Comparison of ENCODE assay signal across 17 mouse cellular contexts in genomic region chr17:47333409-47333808, GRCm38 (mm10). TPM values are rescaled to one million over a fixed set of nuclear protein-coding genes. Genes with fewer than 3 reads are reported as not detected.
DNase-seq lines count a peak whose midpoint lies in the region; ATAC-seq lines count a peak whose summit lies in the region.
"Had no signal": no experiment of that assay in that cellular context is flagged by ENCODE, and none has a peak within 500 bp of the region (broad histone marks: within the 10 kb centered on the region; RNA-seq: fewer than 3 reads in every experiment).

No protein-coding gene starts in this region.

- no peaks in the 10 kb centered on the region for H3K9me3 ChIP-seq in midbrain, embryonic 14.5 days (ENCODE audit: control insufficient read depth, low read length)
- H3K9me3 ChIP-seq in midbrain, embryonic 11.5 days (ENCODE audit: control insufficient read depth, low read length), result no peaks in the 10 kb centered on the region
- no peaks in the 10 kb centered on the region for H3K9me3 ChIP-seq in forebrain, embryonic 11.5 days (ENCODE audit: control insufficient read depth, low read length)
- H3K9me3 ChIP-seq in limb, embryonic 10.5 days (replicated peaks), result no peaks in the 10 kb centered on the region
- H3K9me3 ChIP-seq: embryonic facial prominence, embryonic 15.5 days; neural tube, embryonic 12.5 days; stomach, embryonic 15.5 days had no signal

- peaks cover 49% of the 10 kb centered on the region for H3K36me3 ChIP-seq in midbrain, embryonic 14.5 days (ENCODE audit: control insufficient read depth, insufficient read depth, low read length)
- H3K36me3 ChIP-seq in midbrain, embryonic 11.5 days (ENCODE audit: control insufficient read depth, insufficient read depth, low read length), result peaks cover 4% of the 10 kb centered on the region; the same call in 1 of the 2 replicates
- H3K36me3 ChIP-seq in forebrain, embryonic 11.5 days (ENCODE audit: control insufficient read depth, insufficient read depth, low read length), result no peaks in the 10 kb centered on the region; the same call in 1 of the 2 replicates
- H3K36me3 ChIP-seq in limb, embryonic 10.5 days, result peaks cover 57% of the 10 kb centered on the region

- no peak overlapping the region; the same call in 1 of the 2 replicates for H3K27ac ChIP-seq in midbrain, embryonic 14.5 days (replicated peaks; ENCODE audit: low read depth, low read length)
- H3K27ac ChIP-seq in midbrain, embryonic 11.5 days (ENCODE audit: low read depth, low read length), result no peak overlapping the region
- H3K27ac ChIP-seq in forebrain, embryonic 11.5 days (ENCODE audit: low read depth, low read length), result no peak overlapping the region
- H3K27ac ChIP-seq in limb, embryonic 10.5 days, result peak overlapping the region; percentile 25; the same call in 1 of the 2 replicates
- H3K27ac ChIP-seq: embryonic facial prominence, embryonic 15.5 days; liver, embryonic 14.5 days; neural tube, embryonic 12.5 days; stomach, embryonic 15.5 days had no signal

- ATAC-seq in midbrain, embryonic 14.5 days (ENCODE audit: low FRiP score, low TSS enrichment), result no peak
- no peak for ATAC-seq in midbrain, embryonic 11.5 days (ENCODE audit: low FRiP score)
- peak; percentile 86 for ATAC-seq in forebrain, embryonic 11.5 days (replicated peaks; ENCODE audit: low FRiP score)

- H3K27me3 ChIP-seq in midbrain, embryonic 14.5 days (ENCODE audit: control insufficient read depth, insufficient read depth, low read length), result no peaks in the 10 kb centered on the region
- H3K27me3 ChIP-seq in midbrain, embryonic 11.5 days (ENCODE audit: control insufficient read depth, insufficient read depth, low read length), result no peaks in the 10 kb centered on the region
- peaks cover 40% of the 10 kb centered on the region for H3K27me3 ChIP-seq in forebrain, embryonic 11.5 days (ENCODE audit: control insufficient read depth, insufficient read depth, low read length)
- no peaks in the 10 kb centered on the region for H3K27me3 ChIP-seq in limb, embryonic 10.5 days (ENCODE audit: low read depth, poor library complexity, severe bottlenecking)
- H3K27me3 ChIP-seq: embryonic facial prominence, embryonic 15.5 days; neural tube, embryonic 12.5 days; stomach, embryonic 15.5 days had no signal

- no peak overlapping the region for H3K9ac ChIP-seq in midbrain, embryonic 14.5 days (replicated peaks; ENCODE audit: low read length)
- no peak overlapping the region for H3K9ac ChIP-seq in midbrain, embryonic 11.5 days (ENCODE audit: low read length)
- no peak overlapping the region for H3K9ac ChIP-seq in forebrain, embryonic 11.5 days (ENCODE audit: low read length)
- H3K9ac ChIP-seq: embryonic facial prominence, embryonic 15.5 days; liver, embryonic 14.5 days; neural tube, embryonic 12.5 days; stomach, embryonic 15.5 days had no signal

- 0 out of 2 replicates have a peak, but pooled peaks cover 5% of the 10 kb centered on the region for H3K4me1 ChIP-seq in midbrain, embryonic 14.5 days (ENCODE audit: control insufficient read depth, insufficient read depth, low read length)
- H3K4me1 ChIP-seq in midbrain, embryonic 11.5 days (ENCODE audit: control insufficient read depth, insufficient read depth, low read length), result no peaks in the 10 kb centered on the region
- H3K4me1 ChIP-seq in forebrain, embryonic 11.5 days (replicated peaks; ENCODE audit: control insufficient read depth, insufficient read depth, low read length), result peaks cover 12% of the 10 kb centered on the region
- peaks cover 30% of the 10 kb centered on the region for H3K4me1 ChIP-seq in limb, embryonic 10.5 days
- H3K4me1 ChIP-seq: neural tube, embryonic 12.5 days; stomach, embryonic 15.5 days had no signal

- WGBS in midbrain, embryonic 14.5 days, result 16% methylated on average over 2 of the region's 2 CpGs
- 16% methylated on average over 2 of the region's 2 CpGs for WGBS in midbrain, embryonic 11.5 days
- WGBS in forebrain, embryonic 11.5 days, result 3% methylated on average over 2 of the region's 2 CpGs
- 28% methylated on average over 2 of the region's 2 CpGs for WGBS in limb, embryonic 10.5 days

- no peak overlapping the region for H3K4me2 ChIP-seq in midbrain, embryonic 14.5 days (ENCODE audit: low read length)
- H3K4me2 ChIP-seq in midbrain, embryonic 11.5 days, result no peak overlapping the region
- H3K4me2 ChIP-seq in forebrain, embryonic 11.5 days (ENCODE audit: low read depth, low read length, severe bottlenecking), result no peak overlapping the region
- H3K4me2 ChIP-seq: embryonic facial prominence, embryonic 15.5 days; heart, embryonic 11.5 days; neural tube, embryonic 12.5 days; stomach, embryonic 15.5 days had no signal

- peak; percentile 55 for DNase-seq in midbrain, embryonic 14.5 days
- DNase-seq in midbrain, embryonic 11.5 days (ENCODE audit: low spot score, missing footprints), result no peak
- DNase-seq in forebrain, embryonic 11.5 days (ENCODE audit: low spot score), result peak; percentile 81
- peak; percentile 38 for DNase-seq in limb, embryonic 10.5 days (ENCODE audit: low spot score)
- DNase-seq in retina, postnatal 7 days (ENCODE audit: low read depth, low spot score), result peak; percentile 20
- DNase-seq in kidney, adult 9 months, result no peak
- DNase-seq in thymus, postnatal 0 days (ENCODE audit: low spot score), result no peak
- DNase-seq: cerebellum, adult 9-11 months; gastrocnemius, postnatal 25 days; layer of hippocampus, postnatal 36 days; left cerebral cortex, postnatal 4 days; spleen, adult 18-20 months had no signal

- H3K4me3 ChIP-seq in midbrain, embryonic 14.5 days (replicated peaks; ENCODE audit: low read depth, low read length), result no peak overlapping the region
- no peak overlapping the region for H3K4me3 ChIP-seq in midbrain, embryonic 11.5 days (ENCODE audit: low read depth, low read length)
- H3K4me3 ChIP-seq in forebrain, embryonic 11.5 days (ENCODE audit: low read depth, low read length), result no peak overlapping the region
- H3K4me3 ChIP-seq in limb, embryonic 10.5 days, result no peak overlapping the region
- H3K4me3 ChIP-seq: embryonic facial prominence, embryonic 15.5 days; neural tube, embryonic 12.5 days; stomach, embryonic 15.5 days had no signal

RNA-seq across cellular contexts. Expression of gene Mrps10, which starts 35.3 kb away (rescaled TPM):
- 79.6 and 83.3 TPM in 2 replicates for polyA plus RNA-seq in midbrain, embryonic 14.5 days (2014; fragmentation: Nextera tagmentation; extraction: Ambion mirVana)
- polyA plus RNA-seq in midbrain, embryonic 11.5 days (2014; fragmentation: Nextera tagmentation; extraction: Ambion mirVana), result 73.5 and 77.5 TPM in 2 replicates
- polyA plus RNA-seq in forebrain, embryonic 11.5 days (2014; fragmentation: Nextera tagmentation; extraction: Ambion mirVana), result 67.2 and 71.4 TPM in 2 replicates
- 89.9 and 106 TPM in 2 replicates for polyA plus RNA-seq in limb, embryonic 10.5 days (2016; fragmentation: Nextera tagmentation; extraction: Ambion mirVana)
- polyA plus RNA-seq in thymus, postnatal 0 days (2015; fragmentation: Nextera tagmentation; extraction: Ambion mirVana), result 69.0 and 70.6 TPM in 2 replicates

RNA-seq across cellular contexts. Expression of gene Guca1b, which starts 51.8 kb away (rescaled TPM):
- polyA plus RNA-seq in midbrain, embryonic 14.5 days (2014; fragmentation: Nextera tagmentation; extraction: Ambion mirVana), result 0.30 and 0.69 TPM in 2 replicates
- polyA plus RNA-seq in midbrain, embryonic 11.5 days (2014; fragmentation: Nextera tagmentation; extraction: Ambion mirVana), result 0.70 and 0.81 TPM in 2 replicates
- 0.48 and 0.75 TPM in 2 replicates for polyA plus RNA-seq in forebrain, embryonic 11.5 days (2014; fragmentation: Nextera tagmentation; extraction: Ambion mirVana)
- 0.58 and 0.61 TPM in 2 replicates for polyA plus RNA-seq in limb, embryonic 10.5 days (2016; fragmentation: Nextera tagmentation; extraction: Ambion mirVana)
- 0.40 and 0.57 TPM in 2 replicates for polyA plus RNA-seq in thymus, postnatal 0 days (2015; fragmentation: Nextera tagmentation; extraction: Ambion mirVana)

Comparison
In these comparisons a context has a peak if more than half of its experiments do, and no peak if none do; other contexts are left out.
1. DNase-seq: peak in midbrain, embryonic 14.5 days (single experiment), forebrain, embryonic 11.5 days (single experiment), limb, embryonic 10.5 days (single experiment) and retina, postnatal 7 days (single experiment); none in midbrain, embryonic 11.5 days (single experiment), kidney, adult 9 months (single experiment) and thymus, postnatal 0 days (single experiment).